Mouse (Mus musculus) neutrophil, adult 83 days (primary cell): ENCODE data around the gene Spata16. TPM values are rescaled to one million over a fixed set of nuclear protein-coding genes. Genes with fewer than 3 reads are reported as not detected.

Source experiments
- total RNA-seq, 2 experiments: library from RNA; stranded (reverse); gene quantifications; one replicate each; pipeline ENCODE4 v1.2.4; 2023

Spata16 gene
- total RNA-seq: not detected

DNA sequence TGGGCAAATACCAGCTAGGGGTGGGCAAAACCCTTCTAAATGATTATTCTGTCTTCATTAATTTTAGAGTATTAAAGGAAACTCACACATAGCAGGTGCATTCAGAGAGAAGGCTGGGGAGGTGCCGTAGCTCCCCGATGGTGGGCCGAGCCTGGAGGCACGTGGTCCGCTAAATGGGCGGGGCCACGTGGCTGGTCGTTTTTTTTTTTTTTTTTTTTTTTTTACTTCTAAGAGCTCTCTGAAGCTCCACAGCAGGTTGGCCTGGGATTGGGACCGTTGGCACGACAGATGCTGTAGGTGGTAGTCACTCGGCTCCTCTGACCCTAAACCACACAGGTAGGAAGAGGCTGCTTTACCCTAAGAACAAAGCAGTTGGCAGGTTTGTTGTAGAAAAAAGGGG lies at the start of gene Spata16:
Spata16 (plus strand) TSS at position 219 of the 400 bp plus-strand sequence.

